Mouse (Mus musculus) ovary, adult 18-20 months (tissue): ENCODE measurements around the gene Camk2d.

ENCODE experiments used
- DNase-seq: peaks from one replicate; pipeline ENCODE4 v3.0.0; 2022; ENCODE audit warnings: low spot score, mixed read lengths

The Camk2d gene

GRCm38 (mm10) chr3:126690627-126691505 lies 94.8 kb downstream of the Camk2d start:
- no peak for DNase-seq

DNA sequence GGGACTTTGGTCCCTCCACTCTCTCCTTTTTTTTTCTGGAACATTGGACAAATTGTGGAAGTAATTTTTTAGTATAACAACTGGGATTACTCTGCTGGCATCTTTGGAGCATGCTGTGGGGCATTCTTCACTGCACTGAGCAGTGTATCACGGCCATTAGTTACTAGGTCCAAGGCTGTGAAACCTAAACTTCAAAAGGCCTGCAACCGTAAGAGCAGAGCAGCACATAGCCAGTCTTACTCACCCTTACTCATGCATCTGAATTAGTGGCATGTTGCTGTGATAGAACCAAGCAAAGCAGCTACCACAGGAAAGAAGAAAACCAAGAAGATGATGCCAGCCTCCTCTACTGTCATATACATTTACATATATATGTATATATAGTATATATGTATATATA lies 95.5 kb downstream of the Camk2d start:
- no peak for DNase-seq

- DNase-seq, result no peak
Measured at GRCm38 (mm10) chr3:126692797-126693196, 96.7 kb downstream of the Camk2d start.

- DNase-seq, result peak; percentile 34
Measured at GRCm38 (mm10) chr3:126693302-126693701, 97.2 kb downstream of the Camk2d start.

DNA sequence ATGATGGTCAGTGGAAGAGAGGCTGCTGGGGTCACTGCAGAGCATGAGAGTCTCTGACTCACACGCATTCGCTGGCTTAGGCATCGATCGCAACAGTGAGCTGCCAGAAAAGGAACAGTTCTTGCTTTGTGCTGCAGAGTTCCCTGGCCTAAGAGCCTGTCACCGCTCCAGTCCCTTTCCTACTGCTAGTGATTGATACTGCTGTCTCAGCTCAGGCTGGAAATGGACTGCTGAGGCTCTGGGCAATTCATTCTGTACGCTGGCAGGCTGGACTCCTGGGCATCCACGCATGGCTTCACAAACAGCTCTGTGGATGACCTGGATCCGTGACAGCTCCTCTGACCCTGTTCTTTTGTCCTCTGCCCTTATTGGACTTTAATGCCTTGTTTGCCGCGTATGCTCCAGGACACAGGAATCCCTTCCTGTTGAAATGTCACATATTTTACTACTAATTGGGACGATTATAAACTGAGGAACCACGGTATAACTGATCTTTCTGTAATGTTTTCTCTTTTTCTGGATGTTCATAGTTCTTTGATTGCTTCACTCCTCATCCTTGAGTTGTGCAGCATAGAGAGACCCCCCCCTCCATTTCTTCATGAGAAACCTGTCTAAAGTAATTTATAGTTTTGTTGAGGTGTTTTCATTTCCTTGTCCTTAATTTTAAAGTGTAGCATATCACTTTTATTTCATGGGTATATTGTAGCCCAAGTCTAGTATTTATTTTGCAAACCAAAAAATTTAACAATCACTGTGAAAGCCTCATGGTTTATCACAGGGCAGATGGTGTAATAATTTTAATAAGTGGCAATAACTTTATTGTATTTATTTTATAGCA lies 99.6 kb downstream of the Camk2d start:
- peak; percentile 44 for DNase-seq

DNA sequence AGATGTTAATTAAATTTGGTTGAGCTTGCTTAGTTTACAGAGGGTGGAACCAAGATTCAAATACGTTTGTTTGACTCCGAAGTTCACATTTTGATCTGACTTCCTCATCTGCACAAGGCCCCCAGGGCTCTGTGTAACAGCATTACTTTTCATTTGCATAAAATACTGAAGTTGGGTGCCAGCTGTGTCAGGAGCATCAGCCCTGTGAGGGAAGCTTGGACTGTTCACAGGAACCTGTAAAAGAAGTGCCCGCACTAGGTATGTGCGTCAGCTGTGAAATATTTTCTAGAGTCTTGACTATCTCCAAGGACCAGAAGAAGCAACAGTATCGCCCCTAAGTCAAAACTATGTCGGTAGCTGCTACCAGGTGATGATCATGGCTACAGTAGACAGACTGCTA lies 100.5 kb downstream of the Camk2d start:
- DNase-seq, result no peak

GRCm38 (mm10) chr3:126699740-126700139 lies 103.6 kb downstream of the Camk2d start:
- DNase-seq, result no peak

DNA sequence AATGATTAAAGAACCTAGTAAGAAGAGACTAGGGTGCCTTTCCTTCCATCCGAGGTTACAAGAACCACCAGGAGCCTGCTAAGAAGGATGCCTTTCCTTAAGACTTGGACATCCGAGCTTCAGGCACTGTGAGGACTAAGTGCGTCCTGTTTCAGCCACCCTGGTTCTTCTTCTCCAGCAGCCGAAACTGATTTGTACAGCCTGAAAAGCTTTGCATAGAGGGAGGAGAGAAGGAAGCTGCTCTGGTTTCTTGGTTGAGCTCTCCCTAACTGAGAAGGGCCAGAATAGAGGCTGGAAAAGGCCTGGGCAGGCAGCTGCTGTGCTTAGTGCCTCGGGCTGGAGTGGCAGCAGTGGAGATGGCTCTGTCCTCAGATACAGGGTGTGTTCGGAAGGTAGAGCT lies 105.0 kb downstream of the Camk2d start:
- DNase-seq, result no peak

- DNase-seq, result no peak
Measured at GRCm38 (mm10) chr3:126701586-126701985, 105.5 kb downstream of the Camk2d start.

- DNase-seq, result no peak
Measured at GRCm38 (mm10) chr3:126705490-126705889, 109.4 kb downstream of the Camk2d start.

DNA sequence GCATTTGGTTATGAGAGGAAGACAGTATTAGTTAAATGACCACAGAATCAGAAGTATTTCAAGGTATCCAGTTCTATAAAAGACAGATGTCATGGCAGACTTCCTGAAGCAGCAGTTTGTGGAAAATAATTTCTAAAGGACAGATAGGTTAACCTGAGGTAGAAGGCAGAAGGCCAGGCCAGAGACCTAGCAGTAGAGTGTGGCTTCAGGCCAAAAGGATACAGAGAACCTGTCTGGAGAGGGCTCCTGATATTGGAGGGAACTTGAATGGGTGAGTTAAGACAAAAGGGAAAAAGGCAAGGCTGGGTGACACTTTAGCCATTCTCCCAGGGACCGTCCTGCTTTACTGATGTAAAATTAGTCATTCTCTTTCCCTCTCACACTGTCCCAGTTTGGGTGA lies 118.2 kb downstream of the Camk2d start:
- DNase-seq, result no peak

GRCm38 (mm10) chr3:126723021-126723449 lies 126.9 kb downstream of the Camk2d start:
- no peak for DNase-seq

DNA sequence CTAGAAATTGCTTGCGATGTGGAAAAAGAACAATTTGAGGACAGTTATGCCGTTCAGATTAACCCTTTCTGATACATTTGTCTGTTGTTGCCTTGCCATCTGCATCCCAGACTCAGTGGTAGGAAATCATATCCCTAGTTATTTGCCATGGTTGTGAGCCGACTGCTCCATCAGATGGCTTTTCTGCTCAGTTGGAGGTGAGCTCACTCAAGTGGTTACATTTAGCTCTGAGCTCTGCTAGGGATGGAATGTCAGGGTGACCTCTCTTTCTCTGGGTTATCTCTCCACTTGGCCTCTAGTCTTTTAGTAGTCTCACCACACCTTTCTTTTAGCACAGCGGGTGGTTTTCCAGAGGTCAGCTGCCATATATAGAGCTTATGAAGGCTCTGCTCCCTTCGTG lies 127.4 kb downstream of the Camk2d start:
- DNase-seq, result no peak

GRCm38 (mm10) chr3:126725647-126726046 lies 129.5 kb downstream of the Camk2d start:
- DNase-seq, result no peak

- DNase-seq, result no peak
Measured at GRCm38 (mm10) chr3:126727387-126727786, 131.3 kb downstream of the Camk2d start.

DNA sequence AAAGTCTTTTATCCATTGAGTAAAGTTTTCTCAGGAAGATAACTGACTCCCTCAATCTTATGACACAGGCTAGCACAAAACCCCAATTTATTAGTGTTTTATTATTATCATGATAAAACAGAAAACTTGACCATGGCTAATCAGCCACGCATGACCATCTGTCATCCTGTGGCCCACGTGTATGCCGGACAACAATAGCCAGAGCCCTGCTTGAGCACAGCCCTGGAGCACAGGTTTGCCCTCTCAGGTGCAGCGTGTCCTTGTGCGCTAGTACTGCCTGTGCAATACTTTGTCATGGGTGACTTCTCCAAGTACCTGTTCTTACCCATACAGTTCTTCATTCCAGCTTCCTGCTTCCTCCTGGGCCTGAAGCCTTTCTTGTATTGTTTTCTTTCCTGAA lies 134.3 kb downstream of the Camk2d start:
- DNase-seq, result no peak

DNA sequence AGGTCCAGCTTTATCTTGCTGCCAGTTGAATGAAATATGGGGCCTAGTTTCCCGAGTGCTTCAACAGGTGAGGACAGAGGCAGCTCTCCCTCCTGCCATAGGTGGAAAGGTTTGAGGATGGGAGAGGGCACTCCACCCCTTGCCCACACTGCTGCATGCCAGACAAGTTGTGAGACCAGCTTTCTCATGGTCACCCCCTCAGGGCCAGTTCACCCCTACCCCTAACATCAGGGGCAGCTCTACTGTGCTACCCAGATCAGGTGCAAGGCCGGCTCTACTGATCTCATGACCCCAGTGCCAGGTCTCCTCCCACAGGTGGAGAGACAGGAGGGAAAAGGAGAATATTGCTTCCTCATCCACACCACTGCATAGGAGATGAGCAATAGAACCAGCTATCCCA lies 136.2 kb downstream of the Camk2d start:
- no peak for DNase-seq

- no peak for DNase-seq
Measured at GRCm38 (mm10) chr3:126734533-126734932, 138.4 kb downstream of the Camk2d start.

GRCm38 (mm10) chr3:126735211-126735610 lies 139.1 kb downstream of the Camk2d start:
- no peak for DNase-seq

DNA sequence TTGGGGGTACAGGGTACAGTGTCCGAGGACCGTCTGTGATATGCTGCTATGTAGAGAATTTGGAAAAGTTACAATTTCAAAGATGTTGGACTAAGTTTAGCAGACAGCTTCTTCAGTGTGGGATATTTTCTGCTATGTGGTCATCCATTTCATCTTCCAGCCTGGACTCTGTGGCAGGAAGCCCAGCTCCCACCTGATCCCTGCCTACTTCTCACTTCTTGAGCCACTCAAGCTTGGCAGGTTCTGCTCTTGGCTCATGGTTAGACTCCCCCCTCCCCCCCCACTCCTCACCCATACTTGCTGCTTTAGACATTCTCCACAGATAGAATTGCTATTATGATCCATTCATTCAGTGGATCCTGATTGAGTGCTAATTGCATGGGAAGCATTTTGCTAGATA lies 141.0 kb downstream of the Camk2d start:
- DNase-seq, result no peak

GRCm38 (mm10) chr3:126740146-126740545 lies 144.0 kb downstream of the Camk2d start:
- no peak for DNase-seq

DNA sequence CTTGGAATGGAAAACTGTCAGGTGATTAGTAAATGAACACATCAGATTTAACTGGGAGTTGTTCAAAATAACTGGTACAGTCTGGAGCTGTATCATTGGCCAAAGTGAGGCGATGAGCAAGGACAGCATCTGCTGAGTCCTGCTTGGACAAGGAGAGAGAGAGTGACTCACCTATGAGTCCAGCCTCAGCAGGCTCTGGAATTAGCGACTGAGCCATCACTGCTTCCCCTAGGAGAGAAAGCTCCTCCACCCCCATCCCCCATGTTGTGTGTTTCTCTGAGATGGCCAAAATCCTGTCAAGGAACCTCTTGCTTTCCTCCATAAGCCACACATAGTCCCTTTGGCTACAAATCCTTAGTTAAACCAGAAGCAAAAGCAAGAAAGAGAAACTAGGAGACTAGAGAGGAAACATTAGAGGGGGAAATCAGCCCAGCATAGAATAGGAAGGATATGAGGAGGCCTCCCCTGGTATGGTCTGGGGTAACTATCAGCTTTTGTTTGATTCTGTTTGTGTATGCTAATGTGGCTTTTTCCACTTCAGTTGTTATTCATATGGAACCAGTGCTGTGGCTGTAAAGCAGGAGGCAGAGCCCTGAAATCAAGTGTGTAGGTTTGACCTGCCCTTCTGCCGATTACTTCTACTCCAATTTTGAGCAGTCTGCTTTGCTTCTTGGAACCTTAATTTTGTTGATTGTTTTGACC lies 148.5 kb downstream of the Camk2d start:
- no peak for DNase-seq
